Mouse (Mus musculus) erythroblast, embryonic 14.5 days (primary cell): ENCODE data around the gene Gm14418. TPM values are rescaled to one million over a fixed set of nuclear protein-coding genes. Genes with fewer than 3 reads are reported as not detected.
"Not testable (repeated sequence)": the region's sequence is repeated elsewhere in the genome, so short reads cannot be mapped to it uniquely, and the experiment has no call there.

Source experiments
- H3K27me3 ChIP-seq: 2 replicates; pipeline ENCODE4 v1.6.1; 2012; ENCODE audit warnings: inconsistent platforms; ENCODE audit not compliant: control insufficient read depth
- H3K36me3 ChIP-seq: 2 replicates; pipeline ENCODE4 v1.6.1; 2012; ENCODE audit warnings: mild to moderate bottlenecking, inconsistent platforms; ENCODE audit not compliant: control insufficient read depth
- H3K4me1 ChIP-seq: 2 replicates; pipeline ENCODE4 v1.6.1; 2012; ENCODE audit warnings: inconsistent platforms; ENCODE audit not compliant: control insufficient read depth
- H3K4me3 ChIP-seq: replicated peaks from 2 replicates; pipeline ENCODE3; 2012; ENCODE audit warnings: moderate library complexity, mild to moderate bottlenecking, inconsistent platforms
- H3K9me3 ChIP-seq: 2 replicates; pipeline ENCODE4 v1.6.1; 2012; ENCODE audit warnings: low read length, inconsistent platforms, mixed read lengths; ENCODE audit not compliant: control insufficient read depth
- polyA plus RNA-seq: library from polyadenylated mRNA; stranded (reverse); fragments of >175 nt; gene quantifications from 2 replicates; pipeline ENCODE4 v1.2.3, GENCODE M21; 2012

Gene Gm14418
- polyA plus RNA-seq: not detected in 2 replicates

DNA sequence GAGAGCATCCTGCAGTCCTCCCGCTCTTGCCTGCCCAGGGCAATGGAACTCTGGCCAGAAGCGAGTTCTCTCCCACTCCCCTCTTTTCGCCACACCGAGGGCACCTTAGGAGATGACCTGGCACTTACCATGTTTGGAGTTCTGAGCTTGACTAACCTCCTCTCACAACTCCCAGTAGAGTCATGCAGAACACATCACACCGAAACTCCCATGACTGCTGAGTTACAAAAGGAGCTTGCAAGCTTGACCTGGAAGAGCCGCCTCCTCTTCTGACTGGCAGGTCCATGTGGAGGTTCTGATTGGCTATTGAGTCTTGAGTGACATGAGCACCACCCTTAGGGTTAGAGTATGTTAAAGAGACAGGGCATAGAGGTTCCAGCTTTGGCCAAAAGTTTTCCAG, at the start of gene Gm14418:
TSS of gene Gm14418 (minus strand) at position 225 of the 400 bp plus-strand sequence.
- not testable (repeated sequence) for H3K36me3 ChIP-seq, H3K9me3 ChIP-seq, H3K27me3 ChIP-seq, H3K4me1 ChIP-seq, H3K4me3 ChIP-seq

Other genes with a start within 250 kb of the Gm14418 start
- gene Gm14410, start 191.9 kb downstream of the Gm14418 start, polyA plus RNA-seq: not detected in 2 replicates
- gene Gm14409, start 131.3 kb downstream of the Gm14418 start, polyA plus RNA-seq: not detected in 2 replicates
- not detected in 2 replicates for gene Gm14412, start 74.0 kb downstream of the Gm14418 start, polyA plus RNA-seq
- not detected in 2 replicates for gene Zfp970, start 66.4 kb upstream of the Gm14418 start, polyA plus RNA-seq
- gene Gm14403, start 99.9 kb upstream of the Gm14418 start, polyA plus RNA-seq: not detected in 2 replicates
- gene Gm14406, start 179.9 kb upstream of the Gm14418 start, polyA plus RNA-seq: not detected in 2 replicates